Mouse (Mus musculus) embryo, embryonic 9.5 days (tissue): Measurements from ENCODE around the gene Gpx6.

ENCODE experiments used
- DNase-seq: peaks from one replicate; pipeline ENCODE4 v3.0.0-alpha.2; 2017; ENCODE audit errors: extremely low spot score

The Gpx6 gene

GRCm38 (mm10) chr13:21311926-21312325 is at the start of gene Gpx6:
Gpx6 (plus strand) TSS chr13:21312125.
- no peak for DNase-seq

- no peak for DNase-seq
Measured at GRCm38 (mm10) chr13:21262787-21263461, 49.0 kb upstream of the Gpx6 start.

GRCm38 (mm10) chr13:21263910-21264309 is 48.0 kb upstream of the Gpx6 start:
- no peak for DNase-seq

- DNase-seq = peak; percentile 94
Measured at GRCm38 (mm10) chr13:21264366-21264765, 47.6 kb upstream of the Gpx6 start.

GRCm38 (mm10) chr13:21265736-21266135 is 46.2 kb upstream of the Gpx6 start:
- no peak for DNase-seq

- peak; percentile 81 for DNase-seq
Measured at GRCm38 (mm10) chr13:21267541-21267940, 44.4 kb upstream of the Gpx6 start.

- DNase-seq = peak; percentile 76
Measured at GRCm38 (mm10) chr13:21268262-21268661, 43.7 kb upstream of the Gpx6 start.

GRCm38 (mm10) chr13:21275021-21275814 is 36.7 kb upstream of the Gpx6 start:
- peak; percentile 79 for DNase-seq

GRCm38 (mm10) chr13:21275815-21276550 is 35.9 kb upstream of the Gpx6 start:
- DNase-seq = peak; percentile 94

- no peak for DNase-seq
Measured at GRCm38 (mm10) chr13:21276551-21276950, 35.4 kb upstream of the Gpx6 start.

- DNase-seq = no peak
Measured at GRCm38 (mm10) chr13:21279076-21279475, 32.8 kb upstream of the Gpx6 start.

GRCm38 (mm10) chr13:21279559-21279958 is 32.4 kb upstream of the Gpx6 start:
- DNase-seq = peak; percentile 95

- DNase-seq = no peak
Measured at GRCm38 (mm10) chr13:21292631-21293030, 19.3 kb upstream of the Gpx6 start, which contains the start of gene Gpx5. Gpx5 (minus strand) TSS chr13:21292731.

- no peak for DNase-seq
Measured at GRCm38 (mm10) chr13:21298557-21298956, 13.4 kb upstream of the Gpx6 start.

GRCm38 (mm10) chr13:21304483-21305066 is 7.3 kb upstream of the Gpx6 start:
- peak; percentile 30 for DNase-seq

GRCm38 (mm10) chr13:21309788-21310187 is 2.1 kb upstream of the Gpx6 start:
- no peak for DNase-seq

- no peak for DNase-seq
Measured at GRCm38 (mm10) chr13:21312854-21313253, 929 bp downstream of the Gpx6 start.

GRCm38 (mm10) chr13:21313903-21314302 is 2.0 kb downstream of the Gpx6 start:
- no peak for DNase-seq

GRCm38 (mm10) chr13:21320262-21320661 is 8.3 kb downstream of the Gpx6 start:
- no peak for DNase-seq

- peak; percentile 70 for DNase-seq
Measured at GRCm38 (mm10) chr13:21321890-21322494, 10.1 kb downstream of the Gpx6 start.
